Mouse (Mus musculus): ENCODE results near the gene Atp2b1. TPM values are rescaled to one million over a fixed set of nuclear protein-coding genes. Genes with fewer than 3 reads are reported as not detected.

The Atp2b1 gene
- polyA plus RNA-seq, 1 experiment from 2014 or later: 176 TPM

DNA sequence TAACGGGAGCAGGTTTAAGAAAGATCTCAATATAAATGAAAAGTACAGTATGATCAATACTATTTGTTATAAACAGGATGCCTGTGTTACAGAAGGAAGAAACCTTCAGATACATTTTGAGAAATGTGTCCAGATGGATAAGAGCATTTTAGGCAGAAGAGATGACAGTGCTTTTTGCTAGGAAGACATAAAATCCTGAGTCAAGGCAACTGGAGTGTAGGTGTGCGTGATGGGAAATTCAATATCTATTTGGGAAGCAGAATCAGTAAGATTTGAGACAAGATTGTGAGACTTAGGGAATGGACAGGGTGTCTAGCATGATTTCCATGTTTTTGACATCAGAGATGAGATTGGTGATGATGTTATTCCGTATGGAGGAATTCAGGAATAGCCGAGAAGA, 22.8 kb upstream of the Atp2b1 start:
- H3K27me3 ChIP-seq (replicated peaks): no peaks in the 10 kb centered on the region
- no peaks in the 10 kb centered on the region for H3K9me3 ChIP-seq
- H3K4me3 ChIP-seq (replicated peaks): no peak overlapping the region
- no peaks in the 10 kb centered on the region for H3K36me3 ChIP-seq
- 92% methylated on average over 4 of the region's 4 CpGs for WGBS
- ATAC-seq: no peak
- H3K27ac ChIP-seq: no peak overlapping the region
- H3K4me2 ChIP-seq (replicated peaks): no peak overlapping the region
- no peaks in the 10 kb centered on the region for H3K4me1 ChIP-seq (replicated peaks)
- H3K9ac ChIP-seq: no peak overlapping the region

GRCm38 (mm10) chr10:98897507-98897906, 16.7 kb upstream of the Atp2b1 start:
- no peaks in the 10 kb centered on the region for H3K4me1 ChIP-seq (replicated peaks)
- no peak overlapping the region for H3K9ac ChIP-seq
- no peaks in the 10 kb centered on the region for H3K36me3 ChIP-seq
- no peak overlapping the region for H3K4me2 ChIP-seq (replicated peaks)
- 94% methylated on average over 8 of the region's 8 CpGs for WGBS
- ATAC-seq: no peak
- H3K27ac ChIP-seq: no peak overlapping the region
- no peak overlapping the region for H3K4me3 ChIP-seq (replicated peaks)
- no peaks in the 10 kb centered on the region for H3K9me3 ChIP-seq
- no peaks in the 10 kb centered on the region for H3K27me3 ChIP-seq (replicated peaks)

DNA sequence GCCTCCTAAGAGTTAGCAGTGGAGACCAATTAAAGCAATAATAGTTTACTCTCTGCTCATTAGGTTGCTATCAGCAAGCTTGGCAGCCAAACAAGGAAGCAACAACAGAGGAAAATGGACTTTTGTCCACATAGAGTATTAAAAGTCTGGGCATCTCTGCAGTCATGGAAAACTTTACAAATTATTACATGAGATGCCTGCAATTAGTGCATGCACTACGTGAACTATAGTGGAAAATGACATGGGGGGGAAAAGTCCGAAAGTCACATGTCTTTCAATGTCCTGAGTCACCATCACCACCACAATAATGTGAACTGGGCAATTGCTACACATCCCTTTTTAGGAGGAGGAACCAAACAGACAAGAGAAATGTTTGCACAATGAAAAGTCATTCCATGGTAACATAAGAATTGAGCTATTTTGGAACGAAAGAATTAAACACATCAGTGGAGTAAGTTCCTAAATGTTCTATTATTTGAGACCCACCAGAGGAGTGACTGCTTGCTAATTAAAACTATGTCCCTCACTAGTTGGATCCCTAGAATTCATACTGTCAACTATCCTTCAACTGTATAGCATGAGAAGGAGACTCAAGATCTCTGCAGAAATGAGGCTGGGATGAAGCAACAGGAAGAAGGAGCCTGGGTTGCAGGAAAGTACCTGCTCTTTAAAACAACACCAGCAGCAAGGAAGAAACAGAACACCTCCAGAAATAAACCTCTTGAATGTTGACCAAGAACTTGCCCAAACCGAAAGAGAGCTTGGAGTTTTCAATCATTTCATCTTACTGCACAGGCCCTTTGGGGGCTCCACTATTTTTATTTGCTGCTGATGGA, 16.1 kb upstream of the Atp2b1 start:
- Histone ChIP-seq H3K27ac (no peak overlapping the region), H3K4me2 (replicated peaks) (no peak overlapping the region), H3K9ac (no peak overlapping the region), H3K36me3 (no peaks in the 10 kb centered on the region), H3K4me1 (replicated peaks) (no peaks in the 10 kb centered on the region), H3K4me3 (replicated peaks) (no peak overlapping the region), H3K9me3 (no peaks in the 10 kb centered on the region), H3K27me3 (replicated peaks) (no peaks in the 10 kb centered on the region)
- WGBS: 77% methylated on average over 4 of the region's 4 CpGs
- no peak for ATAC-seq

DNA sequence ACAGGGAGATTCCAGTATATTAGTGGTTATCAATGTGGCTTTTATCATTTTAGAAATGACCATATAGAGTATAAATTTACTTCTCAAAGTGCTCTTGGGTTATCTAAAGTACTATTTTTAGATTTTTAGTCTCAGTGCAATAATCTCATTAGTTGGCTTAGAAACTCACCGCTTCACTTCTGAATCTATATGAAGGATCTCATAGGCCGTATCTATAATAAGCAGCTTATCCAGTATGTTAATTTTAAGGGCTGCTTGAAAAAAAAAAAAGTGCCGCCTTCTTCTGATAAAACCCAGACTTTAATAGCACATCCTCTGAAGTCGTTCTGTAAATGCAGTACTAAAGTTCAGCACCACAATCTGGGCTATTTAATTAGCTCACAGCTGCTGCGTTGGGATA, 12.7 kb upstream of the Atp2b1 start:
- Histone ChIP-seq H3K36me3 (no peaks in the 10 kb centered on the region), H3K27me3 (replicated peaks) (no peaks in the 10 kb centered on the region), H3K9me3 (no peaks in the 10 kb centered on the region), H3K27ac (no peak overlapping the region), H3K9ac (no peak overlapping the region), H3K4me2 (replicated peaks) (no peak overlapping the region), H3K4me3 (replicated peaks) (no peak overlapping the region), H3K4me1 (replicated peaks) (no peaks in the 10 kb centered on the region)
- 66% methylated on average over 5 of the region's 5 CpGs for WGBS
- no peak for ATAC-seq

- Histone ChIP-seq H3K4me1 (replicated peaks) (no peaks in the 10 kb centered on the region), H3K27ac (no peak overlapping the region), H3K9me3 (no peaks in the 10 kb centered on the region), H3K4me3 (replicated peaks) (no peak overlapping the region), H3K9ac (no peak overlapping the region), H3K27me3 (replicated peaks) (no peaks in the 10 kb centered on the region), H3K36me3 (no peaks in the 10 kb centered on the region), H3K4me2 (replicated peaks) (no peak overlapping the region)
- 76% methylated on average over 4 of the region's 4 CpGs for WGBS
- ATAC-seq: peak; percentile 65; the same call in 1 of the 2 replicates
Observed at GRCm38 (mm10) chr10:98905987-98906386, 8.2 kb upstream of the Atp2b1 start.

GRCm38 (mm10) chr10:98906941-98907549, 7.2 kb upstream of the Atp2b1 start:
- 51% methylated on average over 5 of the region's 5 CpGs for WGBS
- H3K36me3 ChIP-seq: no peaks in the 10 kb centered on the region
- no peaks in the 10 kb centered on the region for H3K4me1 ChIP-seq (replicated peaks)
- H3K4me3 ChIP-seq (replicated peaks): no peak overlapping the region
- no peak overlapping the region for H3K4me2 ChIP-seq (replicated peaks)
- no peaks in the 10 kb centered on the region for H3K9me3 ChIP-seq
- H3K27ac ChIP-seq: no peak overlapping the region
- H3K9ac ChIP-seq: no peak overlapping the region
- no peak for ATAC-seq
- no peaks in the 10 kb centered on the region for H3K27me3 ChIP-seq (replicated peaks)

DNA sequence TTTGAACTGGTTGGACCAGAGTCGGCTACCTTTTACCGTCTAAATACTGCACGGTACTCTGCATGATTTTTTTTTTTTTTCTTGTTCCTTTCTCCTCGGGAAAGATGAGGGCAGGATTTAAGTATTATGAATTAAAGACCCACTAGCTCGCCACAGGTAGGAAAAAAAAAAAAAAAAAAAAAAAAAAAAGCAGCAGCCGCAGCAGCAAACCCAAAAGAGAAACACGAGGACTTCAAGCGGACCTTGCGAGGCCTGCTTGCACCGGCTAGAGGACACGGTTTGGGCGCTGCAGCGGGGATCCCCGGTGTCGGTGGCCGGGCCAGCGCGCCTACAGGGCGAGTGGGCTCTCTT, 621 bp upstream of the Atp2b1 start:
- H3K4me3 ChIP-seq (replicated peaks): peak overlapping the region; percentile 91
- no peaks in the 10 kb centered on the region for H3K36me3 ChIP-seq
- peak overlapping the region; percentile 70 for H3K4me2 ChIP-seq (replicated peaks)
- peak overlapping the region; percentile 81 for H3K9ac ChIP-seq
- no peaks in the 10 kb centered on the region for H3K9me3 ChIP-seq
- H3K4me1 ChIP-seq (replicated peaks): 0 out of 2 replicates have a peak, but pooled peaks cover 2% of the 10 kb centered on the region
- H3K27ac ChIP-seq: peak overlapping the region; percentile 95
- WGBS: 0% methylated on average over 19 of the region's 19 CpGs
- no peak for ATAC-seq
- H3K27me3 ChIP-seq (replicated peaks): no peaks in the 10 kb centered on the region

DNA sequence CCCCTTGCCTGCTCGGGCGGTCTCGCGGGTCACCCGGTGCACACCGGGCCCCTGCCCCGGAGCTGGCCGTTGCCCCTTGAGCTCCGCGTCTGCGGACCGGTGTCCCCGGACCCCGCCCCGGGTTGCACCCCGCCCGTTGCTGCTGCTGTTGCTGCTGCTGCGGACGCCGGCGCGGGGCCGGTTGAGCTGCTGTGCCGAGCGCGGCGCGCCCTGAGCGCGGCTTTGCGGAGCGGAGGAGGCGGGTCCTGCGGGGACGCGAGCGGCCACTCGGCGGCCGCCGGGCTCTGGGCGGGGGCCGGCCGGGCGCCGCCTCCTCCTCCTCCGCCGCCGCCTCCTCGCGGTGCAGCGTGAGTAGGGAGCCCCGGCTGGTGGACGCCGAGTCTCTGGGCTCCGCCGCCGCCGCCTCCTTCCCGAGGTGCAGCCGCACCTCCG, 620 bp downstream of the Atp2b1 start:
- peak overlapping the region; percentile 67 for H3K4me2 ChIP-seq (replicated peaks)
- H3K4me3 ChIP-seq (replicated peaks): peak overlapping the region; percentile 91
- H3K9ac ChIP-seq: peak overlapping the region; percentile 93
- H3K27me3 ChIP-seq (replicated peaks): no peaks in the 10 kb centered on the region
- WGBS: under 1% methylated on average over 53 of the region's 62 CpGs
- H3K4me1 ChIP-seq (replicated peaks): 0 out of 2 replicates have a peak, but pooled peaks cover 6% of the 10 kb centered on the region
- peak overlapping the region; percentile 100 for H3K27ac ChIP-seq
- ATAC-seq: peak; percentile 89
- H3K9me3 ChIP-seq: no peaks in the 10 kb centered on the region
- no peaks in the 10 kb centered on the region for H3K36me3 ChIP-seq

DNA sequence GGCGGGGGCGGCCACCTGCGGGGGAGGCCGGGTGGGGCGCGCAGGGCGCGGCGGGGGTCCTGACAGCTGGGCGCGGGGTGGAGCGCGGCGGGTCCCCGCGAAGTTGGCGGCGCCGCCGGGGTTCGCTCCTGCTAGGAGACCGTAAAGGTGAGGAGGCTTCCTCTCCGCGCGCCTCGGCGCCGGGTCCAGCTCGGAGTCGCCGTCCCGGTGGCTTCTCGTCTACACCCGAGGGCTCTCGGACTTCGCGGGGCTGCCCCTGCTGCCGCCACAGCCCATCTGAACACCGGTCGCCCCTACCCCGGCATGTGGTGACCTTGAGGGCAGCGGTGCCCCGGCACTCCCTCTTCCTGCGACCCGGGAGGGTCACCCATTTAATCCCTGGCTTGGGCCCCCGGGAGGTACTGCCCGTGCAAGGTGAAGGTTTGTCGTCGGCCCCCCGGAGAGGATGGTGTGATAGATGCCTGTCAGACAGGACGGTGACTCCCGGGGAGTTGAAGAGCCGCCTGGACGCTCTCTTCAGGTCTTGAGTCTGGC, 1.3 kb downstream of the Atp2b1 start:
- WGBS: under 1% methylated on average over 46 of the region's 54 CpGs
- H3K36me3 ChIP-seq: no peaks in the 10 kb centered on the region
- no peaks in the 10 kb centered on the region for H3K27me3 ChIP-seq (replicated peaks)
- peak overlapping the region; percentile 93 for H3K9ac ChIP-seq
- H3K4me3 ChIP-seq (replicated peaks): peak overlapping the region; percentile 91
- H3K4me2 ChIP-seq (replicated peaks): peak overlapping the region; percentile 67
- peak overlapping the region; percentile 100 for H3K27ac ChIP-seq
- H3K9me3 ChIP-seq: no peaks in the 10 kb centered on the region
- ATAC-seq: peak; percentile 8
- 0 out of 2 replicates have a peak, but pooled peaks cover 6% of the 10 kb centered on the region for H3K4me1 ChIP-seq (replicated peaks)

DNA sequence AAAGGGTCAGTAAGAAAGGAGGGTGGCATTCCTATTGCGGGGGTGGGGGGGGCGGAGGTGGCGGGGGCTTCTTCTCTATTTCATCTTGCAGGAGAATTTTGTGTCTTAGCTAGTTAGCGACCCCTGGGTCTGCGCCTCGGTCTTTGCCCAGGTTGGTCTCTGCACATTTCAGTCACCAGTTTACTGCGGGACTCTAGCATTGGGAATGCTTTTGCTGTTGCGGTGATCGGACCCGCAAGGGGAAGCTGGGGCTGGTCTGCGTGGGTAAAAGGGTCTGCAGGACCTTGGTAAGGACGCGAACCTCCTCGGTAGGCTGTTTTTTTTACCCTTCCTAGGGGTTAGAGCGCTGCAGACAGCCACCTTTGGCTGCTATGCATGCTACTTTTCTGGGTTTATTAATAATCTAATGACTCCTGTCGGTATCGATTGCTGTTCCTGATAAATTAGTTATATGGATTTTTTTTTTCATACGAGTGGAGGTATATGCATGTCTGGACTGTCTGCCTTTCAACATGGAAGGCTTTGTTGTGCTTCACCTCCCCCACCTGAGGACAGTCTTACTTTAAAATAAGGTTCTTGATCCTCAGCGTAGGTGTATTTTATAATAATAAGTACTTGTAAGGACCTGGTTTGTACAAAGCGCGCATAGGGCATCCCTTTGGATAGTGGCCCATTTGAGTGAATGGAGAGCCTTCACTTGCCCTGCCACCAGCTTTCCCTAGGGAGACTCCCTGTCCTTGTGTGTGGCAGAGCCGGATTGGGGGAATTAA, 2.0 kb downstream of the Atp2b1 start:
- Histone ChIP-seq H3K4me1 (replicated peaks) (0 out of 2 replicates have a peak, but pooled peaks cover 6% of the 10 kb centered on the region), H3K36me3 (no peaks in the 10 kb centered on the region), H3K4me3 (replicated peaks) (peak overlapping the region; percentile 91), H3K9ac (peak overlapping the region; percentile 93), H3K9me3 (no peaks in the 10 kb centered on the region), H3K27me3 (replicated peaks) (no peaks in the 10 kb centered on the region), H3K27ac (no peak overlapping the region), H3K4me2 (replicated peaks) (peak overlapping the region; percentile 67)
- 6% methylated on average over 22 of the region's 22 CpGs for WGBS
- no peak for ATAC-seq

- Histone ChIP-seq H3K36me3 (no peaks in the 10 kb centered on the region), H3K4me2 (replicated peaks) (peak overlapping the region; percentile 67), H3K27ac (no peak overlapping the region), H3K4me1 (replicated peaks) (0 out of 2 replicates have a peak, but pooled peaks cover 6% of the 10 kb centered on the region), H3K27me3 (replicated peaks) (no peaks in the 10 kb centered on the region), H3K9me3 (no peaks in the 10 kb centered on the region), H3K9ac (0 out of 2 replicates have a peak overlapping the region, but pooled peaks have one; percentile 93), H3K4me3 (replicated peaks) (peak overlapping the region; percentile 91)
- 66% methylated on average over 10 of the region's 10 CpGs for WGBS
- ATAC-seq: no peak
Observed at GRCm38 (mm10) chr10:98916781-98917340, 2.7 kb downstream of the Atp2b1 start.

DNA sequence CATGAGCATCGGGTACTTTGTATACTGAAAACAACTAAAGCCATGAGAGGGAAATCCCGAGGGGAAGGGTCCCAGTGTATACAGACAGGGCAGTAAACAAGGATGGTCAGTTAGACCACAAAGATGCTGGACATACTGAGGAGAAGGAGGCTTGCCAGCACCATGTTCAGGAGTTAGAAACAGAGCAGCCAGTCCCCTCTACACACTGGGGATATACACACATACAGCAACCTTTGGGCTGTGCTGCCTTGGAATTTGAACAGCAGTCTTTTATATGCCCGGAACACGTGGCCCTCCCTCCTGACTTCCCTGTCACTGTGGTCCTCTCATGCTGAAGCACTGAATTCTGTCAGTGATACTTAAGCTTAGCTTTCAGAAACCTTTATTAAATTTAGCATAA, 10.9 kb downstream of the Atp2b1 start:
- WGBS: 49% methylated on average over 4 of the region's 4 CpGs
- H3K4me3 ChIP-seq (replicated peaks): no peak overlapping the region
- no peaks in the 10 kb centered on the region for H3K36me3 ChIP-seq
- H3K4me1 ChIP-seq (replicated peaks): peaks cover under 1% of the 10 kb centered on the region; the same call in 1 of the 2 replicates
- H3K27ac ChIP-seq: no peak overlapping the region
- H3K9ac ChIP-seq: no peak overlapping the region
- H3K9me3 ChIP-seq: no peaks in the 10 kb centered on the region
- no peaks in the 10 kb centered on the region for H3K27me3 ChIP-seq (replicated peaks)
- H3K4me2 ChIP-seq (replicated peaks): no peak overlapping the region
- ATAC-seq: peak; percentile 59

All from intestine, embryonic 15.5 days (tissue).